Mouse (Mus musculus) heart, embryonic 16.5 days (tissue): Measurements from ENCODE around the gene Ubtf. TPM values are rescaled to one million over a fixed set of nuclear protein-coding genes. Genes with fewer than 3 reads are reported as not detected.

Source experiments
- ATAC-seq: fragments of 200-750 bp; cut with Nextera tagmentation; replicated peaks from 2 replicates; pipeline ENCODE4 v1.8.0; 2017; ENCODE audit warnings: moderate number of reproducible peaks; ENCODE audit not compliant: insufficient read depth, low FRiP score; ENCODE audit errors: extremely low read depth
- H3K27ac ChIP-seq: fragments of 300-500 bp; sonication (generic); 2 replicates; pipeline ENCODE4 v1.5.1; 2014; ENCODE audit warnings: mild to moderate bottlenecking, low read length, control low read depth, moderate library complexity
- H3K27me3 ChIP-seq: fragments of 300-500 bp; sonication (generic); 2 replicates; pipeline ENCODE4 v1.6.1; 2014; ENCODE audit warnings: low read length, mixed read lengths; ENCODE audit not compliant: control insufficient read depth, insufficient read depth
- H3K36me3 ChIP-seq: fragments of 300-500 bp; sonication (generic); 2 replicates; pipeline ENCODE4 v1.6.1; 2014; ENCODE audit not compliant: control insufficient read depth, insufficient read depth
- H3K4me1 ChIP-seq: fragments of 300-500 bp; sonication (generic); 2 replicates; pipeline ENCODE4 v1.6.1; 2014; ENCODE audit warnings: low read length, mixed read lengths; ENCODE audit not compliant: control insufficient read depth, insufficient read depth
- H3K4me2 ChIP-seq: fragments of 300-500 bp; sonication (generic); 2 replicates; pipeline ENCODE4 v1.6.1; 2014; ENCODE audit warnings: low read depth, mild to moderate bottlenecking, control low read depth, low read length
- H3K4me3 ChIP-seq: fragments of 300-500 bp; sonication (generic); 2 replicates; pipeline ENCODE4 v1.5.1; 2014; ENCODE audit warnings: mild to moderate bottlenecking, control low read depth, low read length
- H3K9ac ChIP-seq: fragments of 300-500 bp; sonication (generic); 2 replicates; pipeline ENCODE4 v1.6.1; 2014; ENCODE audit warnings: low read length, control low read depth
- H3K9me3 ChIP-seq: fragments of 300-500 bp; sonication (generic); replicated peaks from 2 replicates; pipeline ENCODE4 v1.6.1; 2016; ENCODE audit warnings: low read length; ENCODE audit not compliant: control insufficient read depth
- WGBS: fragments of 180-500 bp; shearing (Covaris S2); extraction: QIAGEN DNeasy Blood & Tissue Kit; methylation state at CpG from one replicate; pipeline ENCODE4 v1.1.7; 2014; 5-methylcytosine and 5-hydroxymethylcytosine counted together
- polyA plus RNA-seq: library from polyadenylated mRNA; unstranded; fragments of >200 nt; fragmentation: Nextera tagmentation; extraction: Ambion mirVana; gene quantifications from 2 replicates; pipeline ENCODE4 v1.2.1, GENCODE M21; 2015

The Ubtf gene
- polyA plus RNA-seq, 1 experiment from 2014 or later = 58.9 TPM

GRCm38 (mm10) chr11:102276411-102276915 is 43.1 kb downstream of the Ubtf start:
- Histone ChIP-seq H3K4me3 (peak overlapping the region; percentile 51), H3K4me1 (peaks cover 7% of the 10 kb centered on the region), H3K36me3 (no peaks in the 10 kb centered on the region), H3K27me3 (0 out of 2 replicates have a peak, but pooled peaks cover 4% of the 10 kb centered on the region), H3K9ac (peak overlapping the region; percentile 72), H3K27ac (no peak overlapping the region), H3K9me3 (no peaks in the 10 kb centered on the region), H3K4me2 (peak overlapping the region; percentile 82)
- WGBS = 3% methylated on average over 33 of the region's 33 CpGs
- ATAC-seq = peak; percentile 73

- WGBS = 78% methylated on average over 12 of the region's 12 CpGs
- no peak; the same call in 1 of the 2 replicates for ATAC-seq
- Histone ChIP-seq H3K27me3 (no peaks in the 10 kb centered on the region), H3K4me2 (no peak within 1 kb of the TSS), H3K4me1 (peaks cover 14% of the 10 kb centered on the region; the same call in 1 of the 2 replicates), H3K36me3 (no peaks in the 10 kb centered on the region), H3K9me3 (no peaks in the 10 kb centered on the region), H3K27ac (0 out of 2 replicates have a peak within 1 kb of the TSS, but pooled peaks have one; percentile 9), H3K9ac (peak within 1 kb of the TSS; percentile 8; the same call in 1 of the 2 replicates), H3K4me3 (no peak within 1 kb of the TSS)
These were observed 50.9 kb downstream of the Ubtf start, which contains the start of gene Asb16 for GRCm38 (mm10) chr11:102268520-102269244. Gene Asb16 (plus strand): TSS chr11:102268743.

GRCm38 (mm10) chr11:102267480-102267879 is 52.1 kb downstream of the Ubtf start:
- H3K4me1 ChIP-seq = peaks cover 14% of the 10 kb centered on the region; the same call in 1 of the 2 replicates
- no peak overlapping the region for H3K4me3 ChIP-seq
- H3K27ac ChIP-seq = no peak overlapping the region
- H3K9me3 ChIP-seq = no peaks in the 10 kb centered on the region
- peak overlapping the region; percentile 46 for H3K9ac ChIP-seq
- peak overlapping the region; percentile 28; the same call in 1 of the 2 replicates for H3K4me2 ChIP-seq
- H3K27me3 ChIP-seq = no peaks in the 10 kb centered on the region
- H3K36me3 ChIP-seq = no peaks in the 10 kb centered on the region
- WGBS = 4% methylated on average over 11 of the region's 11 CpGs
- ATAC-seq = peak; percentile 59

DNA sequence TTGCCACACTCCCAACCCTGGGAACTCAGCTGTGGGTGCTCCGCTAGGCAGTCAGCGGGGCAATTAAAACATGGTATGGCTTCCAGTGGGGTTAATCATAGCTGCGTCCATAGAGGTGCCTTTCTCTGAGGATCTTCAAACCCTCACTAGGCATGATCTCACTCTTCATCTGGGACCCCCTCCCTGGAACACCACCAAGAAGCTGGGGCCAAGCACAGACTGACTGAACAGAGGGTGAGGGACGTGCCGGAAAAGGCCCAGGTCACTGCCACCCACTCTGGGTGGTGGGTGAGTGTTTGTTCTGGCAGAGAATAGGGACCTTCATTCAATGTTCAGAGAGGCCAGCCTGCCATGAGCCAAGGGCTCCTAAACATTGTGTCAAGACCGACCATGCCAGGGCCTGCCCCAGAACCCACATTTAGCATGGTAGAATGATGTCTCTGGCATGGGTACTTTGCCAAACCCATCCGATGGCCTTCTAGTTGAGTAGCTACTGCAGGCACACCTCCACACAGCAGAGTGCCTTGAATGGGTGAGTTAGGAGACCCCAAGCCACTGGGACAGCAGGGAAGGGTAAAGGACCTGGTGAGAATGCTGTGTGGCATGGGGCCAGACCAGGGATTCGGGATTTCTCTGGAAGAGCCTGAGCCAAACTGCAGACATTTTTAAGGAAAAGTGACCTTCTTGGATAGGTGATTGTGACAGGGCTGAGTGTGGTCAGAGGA is 52.7 kb downstream of the Ubtf start:
- peak overlapping the region; percentile 28; the same call in 1 of the 2 replicates for H3K4me2 ChIP-seq

GRCm38 (mm10) chr11:102265816-102266215 is 53.7 kb downstream of the Ubtf start:
- H3K4me3 ChIP-seq = no peak overlapping the region
- no peak overlapping the region for H3K4me2 ChIP-seq
- no peaks in the 10 kb centered on the region for H3K9me3 ChIP-seq
- no peak overlapping the region for H3K27ac ChIP-seq
- 65% methylated on average over 14 of the region's 14 CpGs for WGBS
- H3K36me3 ChIP-seq = no peaks in the 10 kb centered on the region; the same call in 1 of the 2 replicates
- H3K9ac ChIP-seq = peak overlapping the region; percentile 1; the same call in 1 of the 2 replicates
- H3K27me3 ChIP-seq = no peaks in the 10 kb centered on the region
- H3K4me1 ChIP-seq = peaks cover 14% of the 10 kb centered on the region; the same call in 1 of the 2 replicates
- no peak for ATAC-seq

More for the DNA sequence above, 52.7 kb downstream of the Ubtf start:
- H3K9me3 ChIP-seq = no peaks in the 10 kb centered on the region
- no peak overlapping the region for H3K27ac ChIP-seq
- peak overlapping the region; percentile 46 for H3K9ac ChIP-seq
- no peaks in the 10 kb centered on the region for H3K27me3 ChIP-seq
- ATAC-seq = no peak
- no peaks in the 10 kb centered on the region for H3K36me3 ChIP-seq
- H3K4me1 ChIP-seq = peaks cover 14% of the 10 kb centered on the region; the same call in 1 of the 2 replicates
- WGBS = 84% methylated on average over 8 of the region's 8 CpGs
- H3K4me3 ChIP-seq = no peak overlapping the region

- no peak for ATAC-seq
- Histone ChIP-seq H3K27ac (no peak overlapping the region), H3K4me3 (no peak overlapping the region), H3K9me3 (no peaks in the 10 kb centered on the region), H3K4me2 (no peak overlapping the region), H3K27me3 (no peaks in the 10 kb centered on the region), H3K4me1 (peaks cover 7% of the 10 kb centered on the region; the same call in 1 of the 2 replicates), H3K9ac (no peak overlapping the region), H3K36me3 (peaks cover 6% of the 10 kb centered on the region; the same call in 1 of the 2 replicates)
- 93% methylated on average over 7 of the region's 7 CpGs for WGBS
These were observed 56.3 kb downstream of the Ubtf start for GRCm38 (mm10) chr11:102263211-102263610.

DNA sequence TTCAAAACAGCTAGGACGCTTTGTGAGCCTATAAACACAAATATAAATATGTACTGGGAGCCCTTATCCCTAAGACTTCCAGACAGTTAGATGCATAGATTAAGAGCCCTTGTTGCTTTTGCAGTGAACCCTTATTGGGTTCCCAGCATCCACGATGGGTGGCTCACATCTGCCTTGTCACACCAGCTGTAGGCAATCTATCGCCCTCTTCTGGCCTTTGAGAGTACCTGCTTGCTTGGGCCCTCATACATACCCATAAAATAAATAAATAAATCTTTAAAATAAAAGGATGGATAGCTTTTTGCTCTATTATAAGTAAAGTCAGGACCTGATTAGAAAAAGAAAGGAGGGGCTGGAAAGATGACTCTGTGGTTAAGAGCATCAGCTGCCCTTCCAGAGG is 61.0 kb downstream of the Ubtf start:
- Histone ChIP-seq H3K4me3 (no peak overlapping the region), H3K4me1 (peaks cover 11% of the 10 kb centered on the region), H3K9ac (no peak overlapping the region), H3K27me3 (no peaks in the 10 kb centered on the region), H3K9me3 (no peaks in the 10 kb centered on the region), H3K4me2 (no peak overlapping the region), H3K36me3 (peaks cover 7% of the 10 kb centered on the region; the same call in 1 of the 2 replicates), H3K27ac (no peak overlapping the region)
- WGBS = 92% methylated on average over 3 of the region's 3 CpGs
- no peak for ATAC-seq

DNA sequence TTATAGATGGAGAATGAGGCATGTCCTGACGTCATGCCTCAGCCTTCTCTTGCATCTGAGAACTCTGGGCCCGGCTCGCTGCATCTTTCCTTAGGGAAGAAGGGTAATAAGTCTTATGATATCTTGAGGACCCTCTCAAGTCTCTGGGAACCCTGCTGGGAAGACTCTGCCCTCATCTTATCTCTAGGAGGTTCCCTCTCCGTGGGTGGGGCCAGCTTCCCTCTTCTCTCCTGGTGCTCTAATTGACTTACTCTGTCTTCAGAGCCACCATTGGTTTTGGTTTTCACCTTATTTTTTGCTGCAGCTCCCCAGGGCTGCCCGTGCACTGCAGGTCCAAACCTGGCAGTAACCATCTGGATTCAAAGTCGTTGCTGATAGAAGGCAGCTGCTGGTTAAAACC is 61.4 kb downstream of the Ubtf start:
- no peaks in the 10 kb centered on the region for H3K9me3 ChIP-seq
- H3K4me2 ChIP-seq = no peak overlapping the region
- H3K27me3 ChIP-seq = no peaks in the 10 kb centered on the region
- no peak overlapping the region for H3K9ac ChIP-seq
- no peak for ATAC-seq
- peaks cover 7% of the 10 kb centered on the region; the same call in 1 of the 2 replicates for H3K36me3 ChIP-seq
- no peak overlapping the region for H3K4me3 ChIP-seq
- H3K4me1 ChIP-seq = peaks cover 12% of the 10 kb centered on the region
- 70% methylated on average over 6 of the region's 6 CpGs for WGBS
- no peak overlapping the region for H3K27ac ChIP-seq
